Mouse (Mus musculus): ENCODE measurements around the gene Chat. TPM values are rescaled to one million over a fixed set of nuclear protein-coding genes. Genes with fewer than 3 reads are reported as not detected.

Chat gene
- not detected for total RNA-seq (2023)

GRCm38 (mm10) chr14:32465889-32466288, at the start of gene Chat:
Chat (minus strand) TSS chr14:32465989.

GRCm38 (mm10) chr14:32513336-32514032, 47.7 kb upstream of the Chat start, which contains the start of gene Ercc6:
Ercc6 (plus strand) TSS chr14:32513521.

GRCm38 (mm10) chr14:32464601-32465505, 936 bp downstream of the Chat start, which contains the start of gene Slc18a3:
Slc18a3 (minus strand) TSS chr14:32464850.

GRCm38 (mm10) chr14:32388196-32388595, 77.6 kb downstream of the Chat start, which contains the start of gene 1700024G13Rik:
1700024G13Rik (minus strand) TSS chr14:32388391.

Other genes with a start within 250 kb of the Chat start
- gene Ogdhl, start 144.0 kb downstream of the Chat start, total RNA-seq (2023): under 1 TPM in 1 of 2 experiments, not detected in 1; 0.15 TPM
- gene 1700024G13Rik, start 77.6 kb downstream of the Chat start, total RNA-seq (2023): not detected
- not detected for gene Slc18a3, start 1.1 kb downstream of the Chat start, total RNA-seq (2023)
- gene Ercc6, start 47.5 kb upstream of the Chat start, total RNA-seq (2023): 10 to 100 TPM; 48.9 to 52.1 TPM
- gene Prrxl1, start 133.4 kb upstream of the Chat start, total RNA-seq (2023): not detected
- gene 3425401B19Rik, start 219.3 kb upstream of the Chat start, total RNA-seq (2023): not detected